Mouse (Mus musculus) heart, embryonic 10.5 days (tissue): ENCODE measurements at regions not wholly inside any gene's neighbourhood (a gene's known extent, or its start where the extent isn't known, plus 50 kb on each side); places are given as distances from the start of the nearest gene placed in this dataset.

Source experiments
- DNase-seq: peaks from one replicate; pipeline ENCODE4 v3.0.0-alpha.2; 2017; ENCODE audit warnings: low spot score
- H3K27ac ChIP-seq: fragments of 300-500 bp; sonication (generic); 2 replicates; pipeline ENCODE4 v1.5.1; 2016; ENCODE audit warnings: mild to moderate bottlenecking
- H3K27me3 ChIP-seq: fragments of 300-500 bp; sonication (generic); 2 replicates; pipeline ENCODE4 v1.6.1; 2016; ENCODE audit warnings: mild to moderate bottlenecking; ENCODE audit not compliant: poor library complexity, insufficient read depth, severe bottlenecking
- H3K36me3 ChIP-seq: fragments of 300-500 bp; sonication (generic); 2 replicates; pipeline ENCODE4 v1.6.1; 2016; ENCODE audit warnings: mild to moderate bottlenecking, moderate library complexity
- H3K4me1 ChIP-seq: fragments of 300-500 bp; sonication (generic); 2 replicates; pipeline ENCODE4 v1.6.1; 2016; ENCODE audit warnings: mild to moderate bottlenecking
- H3K4me3 ChIP-seq: fragments of 300-500 bp; sonication (generic); 2 replicates; pipeline ENCODE4 v1.5.1; 2016; ENCODE audit warnings: mild to moderate bottlenecking, moderate library complexity
- H3K9me3 ChIP-seq: fragments of 300-500 bp; sonication (generic); 2 replicates; pipeline ENCODE4 v1.6.1; 2016; ENCODE audit warnings: mild to moderate bottlenecking, moderate library complexity
- WGBS: fragments of 180-500 bp; shearing (Covaris S2); methylation state at CpG from one replicate; pipeline ENCODE4 v1.1.7; 2016; 5-methylcytosine and 5-hydroxymethylcytosine counted together

GRCm38 (mm10) chr19:21214253-21214652 is 57.8 kb upstream of the Zfand5 start:
- Histone ChIP-seq H3K9me3 (no peaks in the 10 kb centered on the region), H3K4me3 (no peak overlapping the region), H3K4me1 (no peaks in the 10 kb centered on the region), H3K36me3 (no peaks in the 10 kb centered on the region), H3K27ac (no peak overlapping the region), H3K27me3 (no peaks in the 10 kb centered on the region)
- no peak for DNase-seq
- 80% methylated on average over 4 of the region's 4 CpGs for WGBS

- Histone ChIP-seq H3K9me3 (no peaks in the 10 kb centered on the region), H3K27ac (no peak overlapping the region), H3K27me3 (no peaks in the 10 kb centered on the region), H3K36me3 (no peaks in the 10 kb centered on the region), H3K4me3 (no peak overlapping the region), H3K4me1 (no peaks in the 10 kb centered on the region)
- WGBS = 85% methylated on average over 10 of the region's 10 CpGs
- DNase-seq = no peak
These were observed 78.6 kb upstream of the Zfand5 start for GRCm38 (mm10) chr19:21193461-21193860.

- Histone ChIP-seq H3K27me3 (no peaks in the 10 kb centered on the region), H3K9me3 (no peaks in the 10 kb centered on the region), H3K4me1 (no peaks in the 10 kb centered on the region), H3K36me3 (no peaks in the 10 kb centered on the region), H3K4me3 (no peak overlapping the region), H3K27ac (no peak overlapping the region)
- 77% methylated on average over 6 of the region's 6 CpGs for WGBS
- DNase-seq = no peak
These were observed 79.5 kb upstream of the Zfand5 start for GRCm38 (mm10) chr19:21192576-21192975.

- no peaks in the 10 kb centered on the region for H3K36me3 ChIP-seq
- H3K27me3 ChIP-seq = no peaks in the 10 kb centered on the region
- H3K27ac ChIP-seq = no peak overlapping the region
- H3K4me1 ChIP-seq = no peaks in the 10 kb centered on the region
- DNase-seq = no peak
- H3K4me3 ChIP-seq = no peak overlapping the region
- 81% methylated on average over 4 of the region's 4 CpGs for WGBS
- H3K9me3 ChIP-seq = no peaks in the 10 kb centered on the region
These were observed 82.9 kb upstream of the Zfand5 start for GRCm38 (mm10) chr19:21189216-21189615.

GRCm38 (mm10) chr19:21186656-21187055 is 85.4 kb upstream of the Zfand5 start:
- no peaks in the 10 kb centered on the region for H3K36me3 ChIP-seq
- WGBS = 86% methylated on average over 1 of the region's 1 CpGs
- no peaks in the 10 kb centered on the region for H3K4me1 ChIP-seq
- H3K27ac ChIP-seq = no peak overlapping the region
- no peak overlapping the region for H3K4me3 ChIP-seq
- H3K27me3 ChIP-seq = no peaks in the 10 kb centered on the region
- H3K9me3 ChIP-seq = no peaks in the 10 kb centered on the region
- no peak for DNase-seq

GRCm38 (mm10) chr19:21186016-21186415 is 86.1 kb upstream of the Zfand5 start:
- Histone ChIP-seq H3K9me3 (no peaks in the 10 kb centered on the region), H3K4me3 (no peak overlapping the region), H3K36me3 (no peaks in the 10 kb centered on the region), H3K4me1 (no peaks in the 10 kb centered on the region), H3K27ac (no peak overlapping the region), H3K27me3 (no peaks in the 10 kb centered on the region)
- WGBS = 66% methylated on average over 1 of the region's 1 CpGs
- DNase-seq = no peak

- no peaks in the 10 kb centered on the region for H3K36me3 ChIP-seq
- H3K27ac ChIP-seq = no peak overlapping the region
- H3K4me3 ChIP-seq = no peak overlapping the region
- H3K4me1 ChIP-seq = no peaks in the 10 kb centered on the region
- no peak for DNase-seq
- H3K9me3 ChIP-seq = no peaks in the 10 kb centered on the region
- WGBS = 85% methylated on average over 4 of the region's 4 CpGs
- no peaks in the 10 kb centered on the region for H3K27me3 ChIP-seq
These were observed 89.0 kb upstream of the Zfand5 start for GRCm38 (mm10) chr19:21183028-21183427.

- no peaks in the 10 kb centered on the region for H3K9me3 ChIP-seq
- H3K4me1 ChIP-seq = no peaks in the 10 kb centered on the region; the same call in 1 of the 2 replicates
- H3K36me3 ChIP-seq = no peaks in the 10 kb centered on the region
- no peak overlapping the region for H3K27ac ChIP-seq
- no peak for DNase-seq
- no peak overlapping the region for H3K4me3 ChIP-seq
- no peaks in the 10 kb centered on the region for H3K27me3 ChIP-seq
- 82% methylated on average over 1 of the region's 1 CpGs for WGBS
These were observed 92.2 kb upstream of the Zfand5 start for GRCm38 (mm10) chr19:21179886-21180285.

GRCm38 (mm10) chr19:21175426-21175831 is 96.6 kb upstream of the Zfand5 start:
- no peaks in the 10 kb centered on the region for H3K9me3 ChIP-seq
- H3K4me3 ChIP-seq = no peak overlapping the region
- no peak for DNase-seq
- H3K36me3 ChIP-seq = no peaks in the 10 kb centered on the region
- no peaks in the 10 kb centered on the region for H3K27me3 ChIP-seq
- no peak overlapping the region for H3K27ac ChIP-seq
- WGBS = 61% methylated on average over 3 of the region's 3 CpGs
- H3K4me1 ChIP-seq = no peaks in the 10 kb centered on the region; the same call in 1 of the 2 replicates

- Histone ChIP-seq H3K4me1 (no peaks in the 10 kb centered on the region; the same call in 1 of the 2 replicates), H3K9me3 (no peaks in the 10 kb centered on the region), H3K4me3 (no peak overlapping the region), H3K36me3 (no peaks in the 10 kb centered on the region), H3K27ac (no peak overlapping the region), H3K27me3 (no peaks in the 10 kb centered on the region)
- DNase-seq = no peak
- 57% methylated on average over 5 of the region's 5 CpGs for WGBS
These were observed 97.4 kb upstream of the Zfand5 start for GRCm38 (mm10) chr19:21174636-21175035.

- no peak for DNase-seq
- H3K27ac ChIP-seq = no peak overlapping the region
- 56% methylated on average over 5 of the region's 5 CpGs for WGBS
- H3K4me3 ChIP-seq = no peak overlapping the region
- no peaks in the 10 kb centered on the region for H3K9me3 ChIP-seq
- H3K36me3 ChIP-seq = no peaks in the 10 kb centered on the region
- H3K4me1 ChIP-seq = no peaks in the 10 kb centered on the region; the same call in 1 of the 2 replicates
- no peaks in the 10 kb centered on the region for H3K27me3 ChIP-seq
These were observed 98.1 kb upstream of the Zfand5 start for GRCm38 (mm10) chr19:21173896-21174483.

GRCm38 (mm10) chr19:21171191-21171590 is 100.9 kb upstream of the Zfand5 start:
- no peak overlapping the region for H3K4me3 ChIP-seq
- H3K36me3 ChIP-seq = no peaks in the 10 kb centered on the region
- no peak overlapping the region for H3K27ac ChIP-seq
- no peaks in the 10 kb centered on the region for H3K27me3 ChIP-seq
- no peak for DNase-seq
- no peaks in the 10 kb centered on the region for H3K4me1 ChIP-seq
- H3K9me3 ChIP-seq = no peaks in the 10 kb centered on the region
- WGBS = 47% methylated on average over 2 of the region's 2 CpGs

GRCm38 (mm10) chr19:21170785-21171184 is 101.3 kb upstream of the Zfand5 start:
- Histone ChIP-seq H3K9me3 (no peaks in the 10 kb centered on the region), H3K36me3 (no peaks in the 10 kb centered on the region), H3K4me1 (no peaks in the 10 kb centered on the region), H3K27ac (no peak overlapping the region), H3K4me3 (no peak overlapping the region), H3K27me3 (no peaks in the 10 kb centered on the region)
- no peak for DNase-seq
- 26% methylated on average over 2 of the region's 2 CpGs for WGBS

GRCm38 (mm10) chr19:21166939-21167338 is 105.1 kb upstream of the Zfand5 start:
- Histone ChIP-seq H3K9me3 (no peaks in the 10 kb centered on the region), H3K27ac (no peak overlapping the region), H3K27me3 (no peaks in the 10 kb centered on the region), H3K4me3 (no peak overlapping the region), H3K36me3 (no peaks in the 10 kb centered on the region), H3K4me1 (no peaks in the 10 kb centered on the region; the same call in 1 of the 2 replicates)
- DNase-seq = no peak
- WGBS = 63% methylated on average over 4 of the region's 4 CpGs
